In the genomic region with DNA sequence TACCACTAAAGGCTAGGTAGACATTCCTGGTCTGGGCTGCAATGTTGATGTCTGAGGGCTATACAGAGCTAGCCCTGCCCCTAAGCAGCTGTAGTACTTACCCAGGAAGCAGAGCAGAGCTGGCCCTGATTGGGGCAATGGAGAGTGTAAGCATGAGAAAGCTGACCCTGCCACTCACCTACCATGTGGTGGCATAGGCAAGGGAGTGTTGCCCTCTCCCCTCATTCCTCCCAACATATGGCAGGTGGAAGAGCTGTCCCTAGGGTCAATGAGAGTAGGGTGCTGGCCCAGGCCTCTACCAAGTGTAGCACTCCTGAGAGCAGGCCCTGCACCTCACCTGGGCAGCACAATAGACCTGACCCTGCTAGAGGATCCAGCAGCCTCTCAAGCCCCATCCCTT, we compare ENCODE assay signal across 25 mouse cellular contexts.
"Had no signal": no experiment of that assay in that cellular context is flagged by ENCODE, and none has a peak within 500 bp of the region (broad histone marks: within the 10 kb centered on the region; RNA-seq: fewer than 3 reads in every experiment).

No protein-coding gene starts in this region.

- H3K9me3 ChIP-seq: heart, embryonic 10.5 days; heart, embryonic 12.5 days; hindbrain, embryonic 10.5 days; hindbrain, embryonic 12.5 days; intestine, embryonic 15.5 days; limb, embryonic 13.5 days; limb, embryonic 15.5 days; liver, embryonic 12.5 days had no signal

- DNase-seq: gastrocnemius, adult 2 months; gastrocnemius, postnatal 10 days; gastrocnemius, postnatal 25 days; heart, postnatal 10 days; heart, postnatal 4 days; kidney, adult 18-20 months; kidney, adult 8-10 months; kidney, postnatal 10 days; kidney, postnatal 25 days; kidney, postnatal 4 days had no signal

- H3K27ac ChIP-seq: gastrocnemius, adult 2 months; heart, embryonic 10.5 days; hindbrain, embryonic 10.5 days; hindbrain, embryonic 12.5 days; hindbrain, embryonic 14.5 days; intestine, embryonic 15.5 days; layer of hippocampus, adult 2 months; left cerebral cortex, adult 2 months; limb, embryonic 13.5 days; limb, embryonic 15.5 days; liver, embryonic 12.5 days; liver, embryonic 14.5 days had no signal

- H3K9ac ChIP-seq: heart, embryonic 12.5 days; hindbrain, embryonic 12.5 days; hindbrain, embryonic 14.5 days; intestine, embryonic 15.5 days; limb, embryonic 13.5 days; limb, embryonic 15.5 days; liver, embryonic 12.5 days; liver, embryonic 14.5 days had no signal

- ATAC-seq: hindbrain, embryonic 16.5 days; inflammation-experienced regulatory T-cells, adult 6 months; intestine, embryonic 15.5 days; intestine, postnatal 0 days; liver, embryonic 12.5 days had no signal

- H3K4me3 ChIP-seq: gastrocnemius, adult 2 months; heart, embryonic 10.5 days; heart, embryonic 12.5 days; hindbrain, embryonic 10.5 days; hindbrain, embryonic 12.5 days; intestine, embryonic 15.5 days; layer of hippocampus, adult 2 months; left cerebral cortex, adult 2 months; limb, embryonic 13.5 days; limb, embryonic 15.5 days; liver, embryonic 12.5 days had no signal

- H3K4me2 ChIP-seq: heart, embryonic 12.5 days; hindbrain, embryonic 12.5 days; hindbrain, embryonic 14.5 days; intestine, embryonic 15.5 days; limb, embryonic 13.5 days; limb, embryonic 15.5 days; liver, embryonic 12.5 days had no signal

- H3K4me1 ChIP-seq: heart, embryonic 10.5 days; heart, embryonic 12.5 days; hindbrain, embryonic 10.5 days; hindbrain, embryonic 12.5 days; intestine, embryonic 15.5 days; limb, embryonic 13.5 days; limb, embryonic 15.5 days; liver, embryonic 12.5 days had no signal

- H3K36me3 ChIP-seq: heart, embryonic 10.5 days; heart, embryonic 12.5 days; hindbrain, embryonic 10.5 days; hindbrain, embryonic 12.5 days; intestine, embryonic 15.5 days; limb, embryonic 13.5 days; limb, embryonic 15.5 days; liver, embryonic 12.5 days had no signal

- H3K27me3 ChIP-seq: heart, embryonic 12.5 days; hindbrain, embryonic 12.5 days; intestine, embryonic 15.5 days; limb, embryonic 13.5 days; limb, embryonic 15.5 days; liver, embryonic 12.5 days had no signal
